In genomic region chr7:110903226-110903625, GRCm38 (mm10) we compare ENCODE assay signal across 11 mouse cellular contexts. TPM values are rescaled to one million over a fixed set of nuclear protein-coding genes. Genes with fewer than 3 reads are reported as not detected.
DNase-seq lines count a peak whose midpoint lies in the region; ATAC-seq and TF ChIP-seq lines count a peak whose summit lies in the region.
"Had no signal": no experiment of that assay in that cellular context is flagged by ENCODE, and none has a peak within 500 bp of the region (broad histone marks: within the 10 kb centered on the region; RNA-seq: fewer than 3 reads in every experiment).

No protein-coding gene starts in this region.

- H3K4me3 ChIP-seq in heart, embryonic 13.5 days = no peak overlapping the region
- H3K4me3 ChIP-seq in liver, embryonic 14.5 days (ENCODE audit: insufficient read depth in 1 of 2, low read depth in 2 of 2, low read length in 2 of 2) = no peak overlapping the region
- no peak overlapping the region for H3K4me3 ChIP-seq in hindbrain, embryonic 13.5 days
- H3K4me3 ChIP-seq: embryonic facial prominence, embryonic 12.5 days had no signal

- peak; percentile 48 to 52 for DNase-seq in heart, adult 18-20 months
- DNase-seq in liver, embryonic 14.5 days (ENCODE audit: low read depth in 3 of 3, low spot score in 3 of 3) = peak; percentile 57 to 59 (median 59)
- peak; percentile 70 to 84 for DNase-seq in lung, postnatal 4 days
- no peak for DNase-seq in left cerebral cortex, adult 11 months (ENCODE audit: low spot score)
- no peak for DNase-seq in Muller cell, postnatal 12 days (ENCODE audit: inconsistent ontology term)
- DNase-seq: kidney, postnatal 10 days; thymus, adult 2 months had no signal

- peak overlapping the region; percentile 91 for H3K27ac ChIP-seq in heart, embryonic 13.5 days (replicated peaks)
- H3K27ac ChIP-seq in liver, embryonic 14.5 days = peak overlapping the region; percentile 68
- no peak overlapping the region for H3K27ac ChIP-seq in hindbrain, embryonic 13.5 days
- H3K27ac ChIP-seq: embryonic facial prominence, embryonic 12.5 days had no signal

- no peak for TF ChIP-seq CTCF in liver, embryonic 14.5 days (IDR thresholded peaks at IDR 0.05; ENCODE audit: low read depth)

- peak overlapping the region; percentile 58; the same call in 1 of the 2 replicates for H3K9ac ChIP-seq in heart, embryonic 13.5 days
- H3K9ac ChIP-seq in liver, embryonic 14.5 days (replicated peaks) = peak overlapping the region; percentile 35
- no peak overlapping the region for H3K9ac ChIP-seq in hindbrain, embryonic 13.5 days
- H3K9ac ChIP-seq: embryonic facial prominence, embryonic 12.5 days had no signal

- H3K4me2 ChIP-seq in heart, embryonic 13.5 days = peak overlapping the region; percentile 33
- peak overlapping the region; percentile 42 for H3K4me2 ChIP-seq in liver, embryonic 14.5 days (ENCODE audit: low read depth)
- no peak overlapping the region for H3K4me2 ChIP-seq in hindbrain, embryonic 13.5 days
- H3K4me2 ChIP-seq: embryonic facial prominence, embryonic 12.5 days had no signal

- TF ChIP-seq EP300 in liver, embryonic 14.5 days (IDR thresholded peaks at IDR 0.05; ENCODE audit: low read depth) = peak; percentile 83

- ATAC-seq in heart, embryonic 13.5 days (ENCODE audit: extremely low read depth, insufficient number of reproducible peaks, low FRiP score, low TSS enrichment) = peak; percentile 61; the same call in 1 of the 2 replicates
- ATAC-seq in liver, embryonic 14.5 days (ENCODE audit: insufficient read depth) = peak; percentile 96
- ATAC-seq in hindbrain, embryonic 13.5 days (ENCODE audit: low FRiP score) = no peak
- ATAC-seq: midbrain, embryonic 16.5 days had no signal

- no peaks in the 10 kb centered on the region for H3K9me3 ChIP-seq in heart, embryonic 13.5 days
- no peaks in the 10 kb centered on the region for H3K9me3 ChIP-seq in liver, embryonic 14.5 days (ENCODE audit: control insufficient read depth, low read length)
- H3K9me3 ChIP-seq in hindbrain, embryonic 13.5 days = no peaks in the 10 kb centered on the region
- H3K9me3 ChIP-seq: embryonic facial prominence, embryonic 12.5 days had no signal

- H3K36me3 ChIP-seq in heart, embryonic 13.5 days = peaks cover 10% of the 10 kb centered on the region
- no peaks in the 10 kb centered on the region for H3K36me3 ChIP-seq in liver, embryonic 14.5 days (replicated peaks; ENCODE audit: control insufficient read depth, insufficient read depth, low read depth)
- no peaks in the 10 kb centered on the region for H3K36me3 ChIP-seq in hindbrain, embryonic 13.5 days
- H3K36me3 ChIP-seq: embryonic facial prominence, embryonic 12.5 days had no signal

- H3K4me1 ChIP-seq in heart, embryonic 13.5 days = peaks cover 38% of the 10 kb centered on the region
- peaks cover 17 to 28% of the 10 kb centered on the region in 2 experiments for H3K4me1 ChIP-seq in liver, embryonic 14.5 days (replicated peaks; ENCODE audit: control insufficient read depth in 2 of 2, insufficient read depth in 2 of 2, low read length in 1 of 2)
- H3K4me1 ChIP-seq in hindbrain, embryonic 13.5 days (replicated peaks) = no peaks in the 10 kb centered on the region
- H3K4me1 ChIP-seq: embryonic facial prominence, embryonic 12.5 days had no signal

- no peaks in the 10 kb centered on the region for H3K27me3 ChIP-seq in heart, embryonic 13.5 days (replicated peaks)
- no peaks in the 10 kb centered on the region for H3K27me3 ChIP-seq in liver, embryonic 14.5 days (ENCODE audit: control insufficient read depth, insufficient read depth, low read length)
- no peaks in the 10 kb centered on the region for H3K27me3 ChIP-seq in hindbrain, embryonic 13.5 days
- H3K27me3 ChIP-seq: embryonic facial prominence, embryonic 12.5 days had no signal

- 19% methylated on average over 7 of the region's 7 CpGs for WGBS in heart, embryonic 13.5 days
- WGBS in liver, embryonic 14.5 days (ENCODE audit: insufficient replicate concordance) = 14% methylated on average over 7 of the region's 7 CpGs
- WGBS in hindbrain, embryonic 13.5 days = 80% methylated on average over 7 of the region's 7 CpGs

RNA-seq across cellular contexts. Expression of gene Lyve1, which starts 40.2 kb away (rescaled TPM):
- total RNA-seq in heart, adult 18-20 months (2021) = 10 to 100 TPM; 22.8 to 26.2 TPM
- 6.2 TPM in 2 replicates for polyA plus RNA-seq in heart, embryonic 13.5 days (2015; fragmentation: Nextera tagmentation; extraction: Ambion mirVana)
- polyA plus RNA-seq in liver, embryonic 14.5 days (2012; rRNA removed) = 18.3 and 24.6 TPM in 2 replicates
- 22.2 and 22.7 TPM in 2 replicates for polyA plus RNA-seq in liver, embryonic 14.5 days (2014; fragmentation: Nextera tagmentation; extraction: Ambion mirVana)
- polyA plus RNA-seq in hindbrain, embryonic 13.5 days (2015; fragmentation: Nextera tagmentation; extraction: Ambion mirVana) = 6.8 and 6.9 TPM in 2 replicates

RNA-seq across cellular contexts. Expression of gene Rnf141, which starts 59.0 kb away (rescaled TPM):
- total RNA-seq in heart, adult 18-20 months (2021) = 10 to 100 TPM; 43.8 to 46.3 TPM
- polyA plus RNA-seq in heart, embryonic 13.5 days (2015; fragmentation: Nextera tagmentation; extraction: Ambion mirVana) = 27.6 and 29.2 TPM in 2 replicates
- polyA plus RNA-seq in liver, embryonic 14.5 days (2012; rRNA removed) = 11.8 and 17.4 TPM in 2 replicates
- polyA plus RNA-seq in liver, embryonic 14.5 days (2014; fragmentation: Nextera tagmentation; extraction: Ambion mirVana) = 25.4 and 25.9 TPM in 2 replicates
- 29.7 and 31.2 TPM in 2 replicates for polyA plus RNA-seq in hindbrain, embryonic 13.5 days (2015; fragmentation: Nextera tagmentation; extraction: Ambion mirVana)

Comparison
In these comparisons a context has a peak if more than half of its experiments do, and no peak if none do; other contexts are left out.
1. DNase-seq: peak in heart, adult 18-20 months (2 of 2), liver, embryonic 14.5 days (3 of 3) and lung, postnatal 4 days (2 of 2); none in left cerebral cortex, adult 11 months (single experiment) and Muller cell, postnatal 12 days (single experiment).